Mouse (Mus musculus) lung, postnatal 36 days (tissue): ENCODE data around the gene Chst4.

Source experiments
- DNase-seq: peaks from one replicate; pipeline ENCODE4 v3.0.0; 2022; ENCODE audit warnings: mixed read lengths

The Chst4 gene

GRCm38 (mm10) chr8:110039659-110040058, at the start of gene Chst4:
Chst4 (minus strand) TSS chr8:110039740.
- no peak for DNase-seq

GRCm38 (mm10) chr8:110082416-110083105, 43.0 kb upstream of the Chst4 start:
- no peak for DNase-seq

GRCm38 (mm10) chr8:110079282-110080221, 40.0 kb upstream of the Chst4 start, which contains the start of gene Zfp612:
Zfp612 (plus strand) TSS chr8:110079746.
- DNase-seq = peak; percentile 62

- DNase-seq = no peak
Measured at GRCm38 (mm10) chr8:110074496-110074895, 35.0 kb upstream of the Chst4 start.

- peak; percentile 69 for DNase-seq
Measured at GRCm38 (mm10) chr8:110071600-110071999, 32.1 kb upstream of the Chst4 start.

GRCm38 (mm10) chr8:110069706-110070105, 30.2 kb upstream of the Chst4 start:
- no peak for DNase-seq

GRCm38 (mm10) chr8:110065676-110066075, 26.1 kb upstream of the Chst4 start:
- DNase-seq = no peak

GRCm38 (mm10) chr8:110064606-110065365, 25.2 kb upstream of the Chst4 start:
- no peak for DNase-seq

GRCm38 (mm10) chr8:110064161-110064560, 24.6 kb upstream of the Chst4 start:
- no peak for DNase-seq

- DNase-seq = no peak
Measured at GRCm38 (mm10) chr8:110058207-110058606, 18.7 kb upstream of the Chst4 start.

- DNase-seq = no peak
Measured at GRCm38 (mm10) chr8:110051208-110051607, 11.7 kb upstream of the Chst4 start.

GRCm38 (mm10) chr8:110040509-110040908, 969 bp upstream of the Chst4 start:
- no peak for DNase-seq

- DNase-seq = no peak
Measured at GRCm38 (mm10) chr8:110039216-110039615, 324 bp downstream of the Chst4 start.

- DNase-seq = no peak
Measured at GRCm38 (mm10) chr8:110036156-110036555, 3.4 kb downstream of the Chst4 start.

GRCm38 (mm10) chr8:110034331-110034730, 5.2 kb downstream of the Chst4 start:
- DNase-seq = no peak

- peak; percentile 15 for DNase-seq
Measured at GRCm38 (mm10) chr8:110033771-110034170, 5.8 kb downstream of the Chst4 start.

GRCm38 (mm10) chr8:110022768-110023344, 16.7 kb downstream of the Chst4 start:
- DNase-seq = no peak

- DNase-seq = no peak
Measured at GRCm38 (mm10) chr8:110022081-110022480, 17.5 kb downstream of the Chst4 start.

GRCm38 (mm10) chr8:110010868-110011267, 28.7 kb downstream of the Chst4 start:
- DNase-seq = peak; percentile 80

GRCm38 (mm10) chr8:110008995-110009446, 30.5 kb downstream of the Chst4 start:
- no peak for DNase-seq

GRCm38 (mm10) chr8:110008228-110008994, 31.1 kb downstream of the Chst4 start:
- no peak for DNase-seq
